Mouse (Mus musculus) liver, embryonic 16.5 days (tissue): Measurements from ENCODE around the gene Pde9a. TPM values are rescaled to one million over a fixed set of nuclear protein-coding genes. Genes with fewer than 3 reads are reported as not detected.

Source experiments
- ATAC-seq: fragments of 200-750 bp; cut with Nextera tagmentation; 2 replicates; pipeline ENCODE4 v1.8.0; 2017; ENCODE audit warnings: low read depth, mild to moderate bottlenecking, moderate number of reproducible peaks, moderate library complexity
- H3K27ac ChIP-seq: fragments of 300-500 bp; sonication (generic); 2 replicates; pipeline ENCODE4 v1.5.1; 2014; ENCODE audit warnings: mild to moderate bottlenecking, low read length
- H3K27me3 ChIP-seq: fragments of 300-500 bp; sonication (generic); 2 replicates; pipeline ENCODE4 v1.6.1; 2014; ENCODE audit warnings: low read depth, low read length, mixed read lengths; ENCODE audit not compliant: control insufficient read depth, insufficient read depth
- H3K36me3 ChIP-seq: fragments of 300-500 bp; sonication (generic); 2 replicates; pipeline ENCODE4 v1.6.1; 2014; ENCODE audit warnings: mild to moderate bottlenecking; ENCODE audit not compliant: control insufficient read depth, insufficient read depth
- H3K4me1 ChIP-seq: fragments of 300-500 bp; sonication (generic); 2 replicates; pipeline ENCODE4 v1.6.1; 2014; ENCODE audit warnings: low read depth, low read length, mixed read lengths; ENCODE audit not compliant: control insufficient read depth
- H3K4me2 ChIP-seq: fragments of 300-500 bp; sonication (generic); 2 replicates; pipeline ENCODE4 v1.6.1; 2014; ENCODE audit warnings: low read depth, low read length, mixed read lengths
- H3K4me3 ChIP-seq: fragments of 300-500 bp; sonication (generic); 2 replicates; pipeline ENCODE4 v1.5.1; 2014; ENCODE audit warnings: low read depth, mild to moderate bottlenecking, low read length
- H3K9ac ChIP-seq: fragments of 300-500 bp; sonication (generic); 2 replicates; pipeline ENCODE4 v1.6.1; 2014; ENCODE audit warnings: low read depth, low read length
- H3K9me3 ChIP-seq: fragments of 300-500 bp; sonication (generic); replicated peaks from 2 replicates; pipeline ENCODE4 v1.6.1; 2016; ENCODE audit warnings: low read length; ENCODE audit not compliant: control insufficient read depth
- WGBS: fragments of 180-500 bp; shearing (Covaris S2); extraction: QIAGEN DNeasy Blood & Tissue Kit; methylation state at CpG from one replicate; pipeline ENCODE4 v1.1.7; 2014; ENCODE audit not compliant: insufficient replicate concordance; 5-methylcytosine and 5-hydroxymethylcytosine counted together
- polyA plus RNA-seq: library from polyadenylated mRNA; unstranded; fragments of >200 nt; fragmentation: Nextera tagmentation; extraction: Ambion mirVana; gene quantifications from 2 replicates; pipeline ENCODE4 v1.2.1, GENCODE M21; 2015

The Pde9a gene
- polyA plus RNA-seq, 1 experiment from 2014 or later = 4.0 TPM

GRCm38 (mm10) chr17:31401160-31401559 lies 15.2 kb downstream of the Pde9a start:
- H3K36me3 ChIP-seq = no peaks in the 10 kb centered on the region
- no peaks in the 10 kb centered on the region for H3K4me1 ChIP-seq
- no peaks in the 10 kb centered on the region for H3K27me3 ChIP-seq
- no peak for ATAC-seq
- no peak overlapping the region for H3K9ac ChIP-seq
- no peak overlapping the region for H3K27ac ChIP-seq
- no peak overlapping the region for H3K4me2 ChIP-seq
- no peaks in the 10 kb centered on the region for H3K9me3 ChIP-seq
- 51% methylated on average over 3 of the region's 3 CpGs for WGBS
- no peak overlapping the region for H3K4me3 ChIP-seq

DNA sequence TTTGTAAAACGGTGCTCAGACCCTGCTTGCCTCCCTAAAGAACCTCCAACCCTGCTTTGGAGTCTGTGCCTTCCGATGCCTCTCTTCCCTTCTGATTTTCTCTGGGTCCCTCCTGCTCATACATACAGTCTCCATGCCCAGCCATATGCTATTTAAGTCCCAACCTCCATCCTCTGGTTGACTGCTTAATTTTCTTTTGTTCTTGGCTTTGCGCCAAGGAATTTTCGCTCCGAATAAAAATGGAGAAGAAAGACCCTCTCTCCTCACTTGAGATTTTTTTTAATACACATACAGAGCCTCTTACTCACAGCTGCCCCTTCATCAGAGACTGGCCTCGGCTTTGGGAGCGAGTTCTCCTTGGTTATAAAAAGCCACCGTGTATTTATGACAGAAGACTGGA lies 16.7 kb downstream of the Pde9a start:
- Histone ChIP-seq H3K9me3 (no peaks in the 10 kb centered on the region), H3K4me2 (no peak overlapping the region), H3K27ac (no peak overlapping the region), H3K4me3 (no peak overlapping the region), H3K27me3 (no peaks in the 10 kb centered on the region), H3K9ac (no peak overlapping the region), H3K36me3 (no peaks in the 10 kb centered on the region), H3K4me1 (no peaks in the 10 kb centered on the region)
- 78% methylated on average over 8 of the region's 8 CpGs for WGBS
- ATAC-seq = no peak

DNA sequence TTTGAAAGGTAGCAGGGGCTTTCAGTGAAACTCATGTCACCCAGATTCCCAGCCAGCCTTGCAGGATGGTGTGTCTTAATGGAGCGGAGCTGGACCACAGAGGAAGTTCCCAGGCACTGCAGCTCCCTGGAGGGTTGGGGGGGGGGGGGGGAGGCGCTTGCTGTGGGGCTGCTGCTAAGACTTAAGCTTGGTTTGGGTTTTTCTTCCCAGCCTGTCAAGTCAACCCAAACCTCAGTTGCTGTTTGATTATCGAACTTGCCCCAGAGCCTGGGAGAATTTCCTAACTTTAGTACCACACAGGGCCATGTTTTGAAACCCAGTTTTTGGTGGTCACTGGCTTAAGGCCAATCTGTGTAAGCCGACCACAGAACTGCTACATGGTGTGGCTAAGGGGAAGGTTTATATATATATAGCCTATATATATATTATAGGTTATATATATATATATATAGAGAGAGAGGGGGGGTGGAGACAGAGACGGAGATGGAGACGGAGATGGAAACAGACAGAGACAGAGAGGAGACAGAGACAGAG lies 19.8 kb downstream of the Pde9a start:
- 41% methylated on average over 6 of the region's 6 CpGs for WGBS
- Histone ChIP-seq H3K27me3 (no peaks in the 10 kb centered on the region), H3K4me1 (no peaks in the 10 kb centered on the region), H3K9ac (no peak overlapping the region), H3K27ac (no peak overlapping the region), H3K9me3 (no peaks in the 10 kb centered on the region), H3K36me3 (no peaks in the 10 kb centered on the region), H3K4me3 (no peak overlapping the region), H3K4me2 (no peak overlapping the region)
- ATAC-seq = no peak

- Histone ChIP-seq H3K9ac (no peak overlapping the region), H3K27ac (no peak overlapping the region)
These were observed 23.8 kb downstream of the Pde9a start for GRCm38 (mm10) chr17:31409741-31410350.

DNA sequence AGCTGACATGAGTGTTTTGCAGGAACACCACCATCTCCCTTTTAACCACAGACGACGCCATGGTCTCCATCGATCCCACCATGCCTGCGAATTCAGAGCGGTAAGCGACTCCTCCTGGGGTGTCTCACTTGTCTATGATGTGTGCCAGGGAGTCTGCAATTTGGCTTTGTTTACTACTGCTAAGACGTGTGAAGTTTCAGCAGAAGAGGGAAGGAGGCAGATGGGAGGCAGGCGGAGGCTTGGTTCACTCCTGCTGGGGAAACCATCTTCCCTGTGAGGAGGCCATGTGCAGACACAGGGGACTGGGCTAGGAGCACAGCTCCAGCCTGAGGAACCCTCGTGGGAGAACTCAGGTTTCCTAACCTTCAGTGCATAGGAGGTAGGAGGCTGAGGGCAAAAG lies 29.2 kb downstream of the Pde9a start:
- no peak overlapping the region for H3K4me2 ChIP-seq
- no peak overlapping the region for H3K4me3 ChIP-seq
- H3K9ac ChIP-seq = no peak overlapping the region
- 66% methylated on average over 9 of the region's 9 CpGs for WGBS
- ATAC-seq = no peak
- H3K36me3 ChIP-seq = no peaks in the 10 kb centered on the region
- H3K27me3 ChIP-seq = no peaks in the 10 kb centered on the region
- no peaks in the 10 kb centered on the region for H3K9me3 ChIP-seq
- no peaks in the 10 kb centered on the region for H3K4me1 ChIP-seq
- H3K27ac ChIP-seq = no peak overlapping the region

More at GRCm38 (mm10) chr17:31409741-31410350, 23.8 kb downstream of the Pde9a start:
- Histone ChIP-seq H3K4me3 (no peak overlapping the region), H3K9me3 (no peaks in the 10 kb centered on the region), H3K4me2 (no peak overlapping the region), H3K36me3 (no peaks in the 10 kb centered on the region), H3K27me3 (no peaks in the 10 kb centered on the region), H3K4me1 (no peaks in the 10 kb centered on the region)
- ATAC-seq = no peak
- WGBS = 19% methylated on average over 10 of the region's 10 CpGs

DNA sequence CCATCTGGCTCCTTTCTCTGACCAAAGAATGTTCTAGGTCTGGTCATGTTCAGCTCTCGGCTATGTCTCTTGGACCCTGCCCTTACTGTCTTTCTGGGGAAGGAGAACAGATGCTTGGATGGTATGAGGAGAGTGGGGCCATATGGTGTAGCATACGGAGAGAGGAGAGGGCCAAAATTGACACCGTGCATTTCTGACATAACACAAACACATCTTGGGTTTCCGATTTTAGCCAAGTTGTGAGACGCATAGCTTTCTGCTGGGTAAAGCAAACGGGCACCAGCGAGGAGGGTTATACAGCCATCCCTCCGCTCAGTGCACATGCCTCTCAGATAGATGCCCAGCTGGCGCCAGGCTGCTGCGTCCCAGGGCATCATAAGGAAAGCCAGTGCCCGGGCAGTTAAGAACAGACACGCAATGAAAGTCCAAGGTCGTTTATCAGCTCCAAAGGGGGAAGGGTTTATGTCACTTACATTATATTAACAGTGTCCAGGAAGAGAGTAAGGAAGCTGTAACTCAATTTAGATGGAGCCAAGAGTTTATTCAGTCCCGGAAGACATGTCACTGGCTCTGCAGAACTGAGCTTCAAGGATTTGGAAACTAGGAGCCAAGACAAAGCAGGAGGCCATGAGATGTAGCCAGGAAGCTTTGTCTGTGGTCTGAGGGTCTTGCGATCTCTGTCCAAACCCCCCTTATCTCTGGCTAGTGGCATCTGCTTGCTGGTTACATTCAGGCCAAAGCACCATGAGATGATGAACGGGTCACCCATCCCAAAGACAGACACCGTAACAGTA lies 33.0 kb downstream of the Pde9a start:
- H3K27ac ChIP-seq = no peak overlapping the region
- 65% methylated on average over 17 of the region's 17 CpGs for WGBS

GRCm38 (mm10) chr17:31419598-31419950 lies 33.6 kb downstream of the Pde9a start:
- H3K36me3 ChIP-seq = no peaks in the 10 kb centered on the region
- H3K4me3 ChIP-seq = no peak overlapping the region
- H3K4me2 ChIP-seq = no peak overlapping the region
- H3K9ac ChIP-seq = no peak overlapping the region
- no peak overlapping the region for H3K27ac ChIP-seq
- H3K4me1 ChIP-seq = no peaks in the 10 kb centered on the region
- 46% methylated on average over 2 of the region's 2 CpGs for WGBS
- no peaks in the 10 kb centered on the region for H3K27me3 ChIP-seq
- no peak for ATAC-seq
- no peaks in the 10 kb centered on the region for H3K9me3 ChIP-seq

More for the DNA sequence above, 33.0 kb downstream of the Pde9a start:
- no peak for ATAC-seq
- Histone ChIP-seq H3K4me3 (no peak overlapping the region), H3K27me3 (no peaks in the 10 kb centered on the region), H3K4me2 (no peak overlapping the region), H3K36me3 (no peaks in the 10 kb centered on the region), H3K4me1 (no peaks in the 10 kb centered on the region), H3K9me3 (no peaks in the 10 kb centered on the region), H3K9ac (no peak overlapping the region)

GRCm38 (mm10) chr17:31419995-31420394 lies 34.0 kb downstream of the Pde9a start:
- Histone ChIP-seq H3K36me3 (no peaks in the 10 kb centered on the region), H3K27me3 (no peaks in the 10 kb centered on the region), H3K9ac (no peak overlapping the region), H3K4me3 (no peak overlapping the region), H3K4me2 (no peak overlapping the region), H3K9me3 (no peaks in the 10 kb centered on the region), H3K4me1 (no peaks in the 10 kb centered on the region), H3K27ac (no peak overlapping the region)
- ATAC-seq = no peak
- WGBS = 40% methylated on average over 3 of the region's 3 CpGs

- Histone ChIP-seq H3K36me3 (no peaks in the 10 kb centered on the region), H3K9me3 (no peaks in the 10 kb centered on the region), H3K27me3 (no peaks in the 10 kb centered on the region), H3K9ac (no peak overlapping the region), H3K4me2 (no peak overlapping the region), H3K27ac (no peak overlapping the region), H3K4me3 (no peak overlapping the region), H3K4me1 (no peaks in the 10 kb centered on the region)
- WGBS = 75% methylated on average over 16 of the region's 16 CpGs
- no peak for ATAC-seq
These were observed 34.6 kb downstream of the Pde9a start for GRCm38 (mm10) chr17:31420658-31421057.
